Comparison of ENCODE assay signal across 11 mouse cellular contexts in genomic region chr12:4008731-4009130, GRCm38 (mm10). TPM values are rescaled to one million over a fixed set of nuclear protein-coding genes. Genes with fewer than 3 reads are reported as not detected.
DNase-seq lines count a peak whose midpoint lies in the region; ATAC-seq lines count a peak whose summit lies in the region.
"Had no signal": no experiment of that assay in that cellular context is flagged by ENCODE, and none has a peak within 500 bp of the region (broad histone marks: within the 10 kb centered on the region; RNA-seq: fewer than 3 reads in every experiment).

No protein-coding gene starts in this region.

- DNase-seq in neural tube, embryonic 10.5 days (ENCODE audit: extremely low spot score, low spot score), result no peak
- DNase-seq in cerebellum, postnatal 10 days, result peak; percentile 91
- no peak for DNase-seq in limb, embryonic 11.5 days (ENCODE audit: low spot score)
- DNase-seq in frontal cortex, postnatal 14 days (ENCODE audit: low spot score in 2 of 2), result no peak
- no peak for DNase-seq in layer of hippocampus, adult 18-20 months (ENCODE audit: low spot score in 2 of 2)
- DNase-seq in right cerebral cortex, postnatal 36 days (ENCODE audit: low spot score in 2 of 2), result no peak
- DNase-seq: gastrocnemius, postnatal 10 days had no signal

- no peak overlapping the region for H3K9ac ChIP-seq in neural tube, embryonic 13.5 days
- H3K9ac ChIP-seq in limb, embryonic 11.5 days (ENCODE audit: low read length), result no peak overlapping the region
- H3K9ac ChIP-seq: limb, embryonic 15.5 days had no signal

- ATAC-seq in neural tube, embryonic 13.5 days (ENCODE audit: low read depth), result 0 out of 2 replicates have a peak, but pooled peaks have one; percentile 51
- no peak for ATAC-seq in limb, embryonic 11.5 days (ENCODE audit: insufficient number of reproducible peaks, low FRiP score, low TSS enrichment, low read depth)
- ATAC-seq: inflammation-experienced regulatory T-cells, adult 6 months; Patski had no signal

- H3K4me3 ChIP-seq in neural tube, embryonic 13.5 days, result no peak overlapping the region
- H3K4me3 ChIP-seq in limb, embryonic 11.5 days (ENCODE audit: low read depth, low read length), result no peak overlapping the region
- H3K4me3 ChIP-seq: limb, embryonic 15.5 days had no signal

- 55% methylated on average over 12 of the region's 12 CpGs for WGBS in neural tube, embryonic 13.5 days
- WGBS in limb, embryonic 11.5 days, result 33% methylated on average over 12 of the region's 12 CpGs

- H3K27ac ChIP-seq in neural tube, embryonic 13.5 days (replicated peaks), result peak overlapping the region; percentile 61
- no peak overlapping the region for H3K27ac ChIP-seq in limb, embryonic 11.5 days (replicated peaks; ENCODE audit: low read depth, low read length)
- H3K27ac ChIP-seq: limb, embryonic 15.5 days had no signal

- no peaks in the 10 kb centered on the region for H3K9me3 ChIP-seq in neural tube, embryonic 13.5 days
- H3K9me3 ChIP-seq in limb, embryonic 11.5 days (ENCODE audit: control insufficient read depth, low read length), result no peaks in the 10 kb centered on the region
- H3K9me3 ChIP-seq: limb, embryonic 15.5 days had no signal

- H3K4me2 ChIP-seq in neural tube, embryonic 13.5 days, result no peak overlapping the region
- H3K4me2 ChIP-seq in limb, embryonic 11.5 days (ENCODE audit: low read depth, severe bottlenecking), result peak overlapping the region; percentile 35
- H3K4me2 ChIP-seq: limb, embryonic 15.5 days had no signal

- no peaks in the 10 kb centered on the region for H3K27me3 ChIP-seq in neural tube, embryonic 13.5 days
- no peaks in the 10 kb centered on the region for H3K27me3 ChIP-seq in limb, embryonic 11.5 days (ENCODE audit: control insufficient read depth, insufficient read depth, low read length)
- H3K27me3 ChIP-seq: limb, embryonic 15.5 days had no signal

- peaks cover 37% of the 10 kb centered on the region for H3K4me1 ChIP-seq in neural tube, embryonic 13.5 days (replicated peaks)
- peaks cover 16% of the 10 kb centered on the region for H3K4me1 ChIP-seq in limb, embryonic 11.5 days (ENCODE audit: control insufficient read depth, insufficient read depth, low read length)

- peaks cover 2% of the 10 kb centered on the region; the same call in 1 of the 2 replicates for H3K36me3 ChIP-seq in neural tube, embryonic 13.5 days
- H3K36me3 ChIP-seq in limb, embryonic 11.5 days (ENCODE audit: control insufficient read depth, insufficient read depth, low read length), result no peaks in the 10 kb centered on the region
- H3K36me3 ChIP-seq: limb, embryonic 15.5 days had no signal

RNA-seq across cellular contexts. Expression of gene Efr3b, which starts 30.0 kb away (rescaled TPM):
- 32.8 and 34.6 TPM in 2 replicates for polyA plus RNA-seq in neural tube, embryonic 13.5 days (2015; fragmentation: Nextera tagmentation; extraction: Ambion mirVana)
- 6.0 and 6.3 TPM in 2 replicates for polyA plus RNA-seq in limb, embryonic 11.5 days (2014; fragmentation: Nextera tagmentation; extraction: Ambion mirVana)
- 10 to 100 TPM; 91.9 to 92.3 TPM for total RNA-seq in layer of hippocampus, adult 18-20 months (2021)

RNA-seq across cellular contexts. Expression of gene Pomc, which starts 54.0 kb away (rescaled TPM):
- polyA plus RNA-seq in neural tube, embryonic 13.5 days (2015; fragmentation: Nextera tagmentation; extraction: Ambion mirVana), result 3.7 and 4.7 TPM in 2 replicates
- polyA plus RNA-seq in limb, embryonic 11.5 days (2014; fragmentation: Nextera tagmentation; extraction: Ambion mirVana), result 4.0 and 4.1 TPM in 2 replicates
- 1 to 10 TPM; 2.3 to 2.4 TPM for total RNA-seq in layer of hippocampus, adult 18-20 months (2021)
- polyA plus RNA-seq: Patski had no signal

Comparison
In these comparisons a context has a peak if more than half of its experiments do, and no peak if none do; other contexts are left out.
1. DNase-seq: peak in cerebellum, postnatal 10 days (2 of 2); none in neural tube, embryonic 10.5 days (single experiment), limb, embryonic 11.5 days (single experiment), frontal cortex, postnatal 14 days (0 of 2), layer of hippocampus, adult 18-20 months (0 of 2) and right cerebral cortex, postnatal 36 days (0 of 2).